Comparison of ENCODE assay signal across 23 mouse cellular contexts in the genomic region with DNA sequence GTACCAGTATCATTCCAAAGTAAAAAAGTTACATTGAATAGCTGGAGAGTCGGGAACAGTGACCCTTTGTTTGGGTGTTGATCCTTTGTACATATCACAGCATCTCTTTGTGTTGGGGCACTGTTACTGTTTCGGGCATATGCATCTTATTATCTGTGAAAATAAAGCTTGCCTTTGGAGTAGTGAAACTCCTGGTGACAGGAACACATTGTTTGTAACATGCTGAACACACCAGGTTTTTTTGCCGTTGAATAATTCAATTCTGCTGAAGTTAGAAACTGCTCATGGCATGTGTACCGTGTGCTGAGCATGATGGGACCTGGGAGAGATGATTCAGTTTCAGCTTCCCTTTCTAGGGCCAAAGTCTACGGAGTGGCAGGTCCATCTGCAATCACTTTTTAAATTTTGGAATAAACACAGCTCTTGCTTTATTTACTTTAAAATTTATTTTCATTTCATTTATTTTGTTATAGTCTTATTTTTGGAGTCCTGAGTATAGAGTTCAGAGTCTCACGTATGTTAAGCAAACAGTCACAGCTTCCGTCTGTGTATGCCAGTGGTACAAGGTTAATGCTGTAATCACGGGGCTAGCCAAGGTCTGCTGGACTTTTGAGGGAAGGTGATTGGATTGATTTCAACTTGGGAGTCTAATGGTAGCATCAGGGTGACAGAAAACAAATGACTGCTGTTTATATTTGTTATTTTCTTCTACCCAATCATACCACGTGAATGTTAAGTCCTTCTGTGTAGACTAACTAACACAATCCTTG. TPM values are rescaled to one million over a fixed set of nuclear protein-coding genes. Genes with fewer than 3 reads are reported as not detected.
DNase-seq lines count a peak whose midpoint lies in the region; TF ChIP-seq lines count a peak whose summit lies in the region.
"Had no signal": no experiment of that assay in that cellular context is flagged by ENCODE, and none has a peak within 500 bp of the region (broad histone marks: within the 10 kb centered on the region; RNA-seq: fewer than 3 reads in every experiment).

No protein-coding gene starts in this region.

- no peak for TF ChIP-seq CTCF in layer of hippocampus, adult 2 months (conservative IDR thresholded peaks at IDR 0.05)

- DNase-seq in adrenal gland, postnatal 10 days: peak; percentile 23
- no peak for DNase-seq in adrenal gland, postnatal 25 days
- peak in 1 of 2 experiments; percentile 12 for DNase-seq in layer of hippocampus, adult 2 months (ENCODE audit: low spot score in 2 of 2)
- DNase-seq in layer of hippocampus, postnatal 10 days (ENCODE audit: low spot score in 2 of 2): no peak
- DNase-seq in retina, postnatal 1 day: peak; percentile 14
- DNase-seq in retina, embryonic 14.5 days (ENCODE audit: low spot score): no peak
- no peak for DNase-seq in neural tube, embryonic 10.5 days (ENCODE audit: extremely low spot score, low spot score)
- DNase-seq: cerebellum, adult 2 months; cerebellum, postnatal 14 days; forebrain, postnatal 0 days; gastrocnemius, postnatal 14 days; heart, postnatal 36 days; kidney, adult 11 months; kidney, postnatal 14 days; left cerebral cortex, postnatal 4 days; liver, embryonic 13.5 days; lung, adult 2 months; lung, postnatal 10 days; midbrain, embryonic 14.5 days had no signal

- no peak overlapping the region for H3K4me3 ChIP-seq in layer of hippocampus, adult 2 months
- H3K4me3 ChIP-seq: erythroblast, embryonic 14.5 days; forebrain, embryonic 12.5 days; liver, embryonic 13.5 days had no signal

- H3K27ac ChIP-seq in layer of hippocampus, adult 2 months: peak overlapping the region; percentile 21
- H3K27ac ChIP-seq: forebrain, embryonic 12.5 days; hindbrain, embryonic 14.5 days; liver, embryonic 13.5 days; macrophage had no signal

RNA-seq across cellular contexts. Expression of a gene that starts 27.4 kb away (rescaled TPM):
- 10 to 100 TPM; 13.5 to 19.0 TPM for total RNA-seq in adrenal gland, postnatal 10 days (2021)
- 20.2 and 20.5 TPM in 2 replicates for total RNA-seq in adrenal gland, postnatal 25 days (2021)
- total RNA-seq in layer of hippocampus, adult 2 months (2021): 10 to 100 TPM; 16.0 to 18.4 TPM
- 10 to 100 TPM; 17.0 to 19.4 TPM for total RNA-seq in layer of hippocampus, postnatal 10 days (2021)

Comparison
In these comparisons a context has a peak if more than half of its experiments do, and no peak if none do; other contexts are left out.
1. DNase-seq: peak in adrenal gland, postnatal 10 days (single experiment) and retina, postnatal 1 day (single experiment); none in adrenal gland, postnatal 25 days (single experiment), layer of hippocampus, postnatal 10 days (0 of 2), retina, embryonic 14.5 days (single experiment) and neural tube, embryonic 10.5 days (single experiment).